Comparison of ENCODE assay signal across 26 mouse cellular contexts in the genomic region with DNA sequence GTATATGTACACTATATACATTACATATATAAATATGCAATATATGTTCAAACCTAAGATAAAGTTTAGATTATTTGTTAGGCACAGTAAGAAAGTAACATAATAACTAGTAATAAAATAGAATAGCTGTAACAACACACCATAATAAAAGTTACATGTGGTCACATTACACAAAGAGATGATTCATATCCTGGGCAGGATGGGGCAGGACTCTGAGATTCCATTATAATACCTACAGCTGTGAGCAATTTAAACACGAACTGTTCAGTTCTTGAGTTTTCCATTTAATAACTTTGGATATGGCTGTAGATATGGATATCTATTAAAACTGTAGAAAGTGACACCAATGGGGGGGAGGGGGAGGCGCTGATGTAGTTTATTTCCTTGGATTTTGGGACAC.
"Had no signal": no experiment of that assay in that cellular context is flagged by ENCODE, and none has a peak within 500 bp of the region (broad histone marks: within the 10 kb centered on the region; RNA-seq: fewer than 3 reads in every experiment).

No protein-coding gene starts in this region.

- H3K36me3 ChIP-seq: heart, embryonic 13.5 days; heart, embryonic 15.5 days; hindbrain, embryonic 13.5 days; hindbrain, embryonic 15.5 days; kidney, embryonic 15.5 days; limb, embryonic 10.5 days; limb, embryonic 12.5 days; liver, embryonic 13.5 days had no signal

- H3K4me3 ChIP-seq: heart, adult 2 months; heart, embryonic 13.5 days; heart, embryonic 15.5 days; hindbrain, embryonic 13.5 days; hindbrain, embryonic 15.5 days; kidney, embryonic 15.5 days; limb, embryonic 10.5 days; limb, embryonic 12.5 days; liver, embryonic 13.5 days had no signal

- H3K4me2 ChIP-seq: heart, embryonic 11.5 days; heart, embryonic 13.5 days; heart, embryonic 15.5 days; hindbrain, embryonic 13.5 days; hindbrain, embryonic 15.5 days; kidney, embryonic 15.5 days; limb, embryonic 12.5 days; liver, embryonic 11.5 days; liver, embryonic 13.5 days had no signal

- H3K9me3 ChIP-seq: heart, embryonic 13.5 days; heart, embryonic 15.5 days; hindbrain, embryonic 13.5 days; hindbrain, embryonic 15.5 days; kidney, embryonic 15.5 days; limb, embryonic 10.5 days; limb, embryonic 12.5 days; liver, embryonic 13.5 days had no signal

- H3K9ac ChIP-seq: heart, embryonic 13.5 days; heart, embryonic 15.5 days; hindbrain, embryonic 13.5 days; hindbrain, embryonic 15.5 days; kidney, embryonic 15.5 days; limb, embryonic 12.5 days; liver, embryonic 13.5 days had no signal

- H3K27me3 ChIP-seq: heart, embryonic 13.5 days; heart, embryonic 15.5 days; hindbrain, embryonic 13.5 days; hindbrain, embryonic 15.5 days; kidney, embryonic 15.5 days; limb, embryonic 12.5 days had no signal

- H3K4me1 ChIP-seq: liver, embryonic 13.5 days had no signal

- H3K27ac ChIP-seq: heart, adult 2 months; heart, embryonic 13.5 days; heart, embryonic 15.5 days; hindbrain, embryonic 13.5 days; hindbrain, embryonic 15.5 days; hindbrain, postnatal 0 days; kidney, embryonic 15.5 days; kidney, postnatal 0 days; limb, embryonic 10.5 days; limb, embryonic 12.5 days; liver, embryonic 13.5 days had no signal

- ATAC-seq: hindbrain, postnatal 0 days had no signal

- DNase-seq: gastrocnemius, postnatal 14 days; gastrocnemius, postnatal 36 days; heart, adult 11 months; heart, adult 2 months; heart, postnatal 14 days; heart, postnatal 36 days; kidney, adult 11 months; kidney, adult 2 months; kidney, adult 9 months; kidney, postnatal 14 days; kidney, postnatal 36 days; layer of hippocampus, adult 9-11 months; layer of hippocampus, postnatal 36 days; liver; liver, embryonic 13.5 days had no signal
